Mouse (Mus musculus) lung, postnatal 0 days (tissue): ENCODE measurements around the gene Tank.

Experiments
- CTCF ChIP-seq: IDR thresholded peaks from 2 replicates; pipeline ENCODE4 v1.5.1; 2016; ENCODE audit warnings: antibody characterized with exemption, mild to moderate bottlenecking
- EP300 ChIP-seq: IDR thresholded peaks from 2 replicates; pipeline ENCODE4 v1.6.1; 2016; ENCODE audit warnings: antibody characterized with exemption, mild to moderate bottlenecking, control low read depth

DNA sequence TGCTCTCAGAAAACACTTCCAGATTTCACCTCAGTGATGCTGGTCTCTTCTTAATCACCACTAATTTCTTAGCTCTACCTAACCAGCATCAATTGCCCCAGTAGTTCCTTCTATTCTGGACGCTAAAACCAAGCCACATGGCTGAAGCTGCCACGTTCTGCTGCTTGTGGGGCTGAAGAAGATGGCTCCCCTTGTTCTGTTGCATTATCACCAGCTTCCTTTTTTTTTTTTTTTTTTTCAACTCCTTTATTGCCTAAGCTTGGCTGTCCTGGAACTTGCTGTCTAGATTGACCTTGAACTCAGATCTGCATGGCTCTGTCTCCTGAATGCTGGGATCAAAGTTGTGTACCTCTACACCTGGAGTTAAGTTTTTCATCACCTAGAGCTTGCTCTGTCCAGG, 41.5 kb upstream of the Tank start:
- TF ChIP-seq CTCF: no peak
- TF ChIP-seq EP300: no peak
